Mouse (Mus musculus): ENCODE data around the gene Mtmr6. TPM values are rescaled to one million over a fixed set of nuclear protein-coding genes. Genes with fewer than 3 reads are reported as not detected.

Mtmr6 gene
- 63.3 TPM for polyA plus RNA-seq (2017; shearing (Covaris generic))

DNA sequence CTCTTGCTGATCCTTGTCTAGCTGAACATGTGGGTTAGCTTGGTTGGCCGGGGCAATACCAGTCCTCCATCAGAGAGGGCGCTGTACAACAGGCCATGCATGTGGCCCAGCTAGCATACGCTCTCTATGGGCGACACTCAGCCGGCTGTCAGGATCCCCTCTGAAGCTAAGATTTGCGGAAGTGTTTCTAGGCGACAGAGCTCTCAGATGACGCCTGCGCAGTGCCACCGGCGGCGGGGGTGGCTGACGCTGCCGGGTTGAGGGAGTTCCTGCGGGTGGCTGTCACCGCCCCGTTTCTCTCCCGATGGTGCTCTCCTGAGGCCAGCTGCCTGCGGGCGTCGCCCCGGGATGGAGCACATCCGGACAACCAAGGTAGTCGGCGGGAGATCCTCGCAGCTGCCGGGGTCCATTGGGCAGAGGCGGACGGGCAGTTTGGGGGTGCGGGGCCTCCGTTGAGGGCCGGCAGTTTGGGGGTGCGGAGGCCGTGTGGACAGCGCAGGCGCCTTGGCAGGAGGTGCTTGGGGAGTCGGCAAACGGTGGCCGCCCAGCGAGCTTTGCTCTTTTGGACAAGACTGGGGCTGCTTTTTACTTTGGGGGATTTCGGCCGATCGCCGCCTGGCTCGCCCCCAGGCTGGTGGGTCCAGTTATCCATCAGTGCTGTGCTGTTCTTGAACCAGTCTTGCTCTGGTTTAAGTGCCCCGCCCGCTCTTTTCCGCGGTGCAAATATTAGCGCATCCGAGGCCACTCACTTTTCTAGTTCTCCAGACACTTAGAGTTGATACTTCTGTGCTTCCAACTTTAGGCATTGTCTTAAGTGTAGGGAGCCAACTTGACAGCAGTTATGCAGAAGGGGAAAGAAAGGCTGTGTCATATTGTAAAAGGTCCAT is at the start of gene Mtmr6:
Mtmr6 (plus strand) TSS at position 239 of the 887 bp plus-strand sequence.

DNA sequence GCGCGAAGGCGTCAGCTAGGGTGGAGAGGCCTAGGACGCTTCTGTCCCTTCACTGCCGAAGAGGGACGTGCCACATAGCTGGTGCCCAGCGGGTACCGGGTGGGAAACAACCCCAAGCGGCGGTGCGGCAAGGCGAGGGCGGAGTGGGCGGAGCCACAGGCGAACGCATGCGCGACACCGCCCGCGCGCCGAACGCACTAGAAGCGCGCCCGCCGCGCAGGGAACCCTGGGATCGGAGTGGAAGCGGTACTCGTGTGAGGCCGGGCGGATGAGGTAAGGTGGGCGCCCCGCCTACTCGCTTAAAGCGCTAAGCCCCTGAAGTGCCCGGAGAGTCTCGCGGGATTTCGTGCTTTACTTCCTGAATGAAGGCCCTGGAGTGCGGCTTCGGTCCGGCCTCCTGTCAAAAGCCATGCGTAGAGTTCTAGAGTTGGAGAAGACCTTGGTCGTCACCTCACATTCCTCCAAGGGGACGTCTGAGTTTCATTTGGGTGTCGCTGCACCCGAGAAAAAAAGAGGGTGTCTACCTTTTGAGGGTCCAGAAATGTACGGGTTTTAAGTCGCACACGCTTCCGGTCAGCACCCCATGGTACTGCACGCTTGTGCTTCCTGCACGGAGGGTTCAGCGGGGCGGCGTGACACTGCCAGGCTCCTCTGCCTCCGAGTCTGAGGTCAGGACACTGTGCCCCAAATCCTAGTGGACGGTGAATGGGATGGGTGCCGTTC is 13.6 kb upstream of the Mtmr6 start, which contains the start of the genes Nupl1 and Gm49336:
Nupl1 (minus strand) TSS at position 151 of the 723 bp plus-strand sequence.
Gm49336 (minus strand) TSS at position 227 of the 723 bp plus-strand sequence.

Other genes starting within 250 kb of the Mtmr6 start
- gene Atp8a2, start 68.0 kb upstream of the Mtmr6 start, polyA plus RNA-seq (2017; shearing (Covaris generic)), result 7.4 TPM
- gene Nupl1, start 13.8 kb upstream of the Mtmr6 start, polyA plus RNA-seq (2017; shearing (Covaris generic)), result 0.19 TPM
- 51.8 TPM for gene Gm49336, start 13.7 kb upstream of the Mtmr6 start, polyA plus RNA-seq (2017; shearing (Covaris generic))
- gene Amer2, start 108.0 kb downstream of the Mtmr6 start, polyA plus RNA-seq (2017; shearing (Covaris generic)), result not detected

All from effector memory CD4-positive, alpha-beta T cell, adult 5 months (primary cell).